Mouse (Mus musculus): ENCODE measurements around the gene Cnksr3. TPM values are rescaled to one million over a fixed set of nuclear protein-coding genes. Genes with fewer than 3 reads are reported as not detected.

The Cnksr3 gene
- total RNA-seq, 2 experiments from 2014 or later, result not detected

GRCm38 (mm10) chr10:7158285-7159060, 53.6 kb downstream of the Cnksr3 start:
- ATAC-seq (replicated peaks; ENCODE audit: low FRiP score, poor library complexity, severe bottlenecking), result no peak

- ATAC-seq (replicated peaks; ENCODE audit: low FRiP score, poor library complexity, severe bottlenecking), result no peak
These were observed 57.2 kb downstream of the Cnksr3 start for GRCm38 (mm10) chr10:7154877-7155276.

GRCm38 (mm10) chr10:7152926-7153325, 59.1 kb downstream of the Cnksr3 start:
- ATAC-seq (replicated peaks; ENCODE audit: low FRiP score, poor library complexity, severe bottlenecking), result no peak

- no peak for ATAC-seq (replicated peaks; ENCODE audit: low FRiP score, poor library complexity, severe bottlenecking)
These were observed 62.1 kb downstream of the Cnksr3 start for GRCm38 (mm10) chr10:7149671-7150595.

GRCm38 (mm10) chr10:7145614-7146013, 66.4 kb downstream of the Cnksr3 start:
- no peak for ATAC-seq (replicated peaks; ENCODE audit: low FRiP score, poor library complexity, severe bottlenecking)

GRCm38 (mm10) chr10:7144081-7144783, 67.8 kb downstream of the Cnksr3 start:
- ATAC-seq (replicated peaks; ENCODE audit: low FRiP score, poor library complexity, severe bottlenecking), result no peak

GRCm38 (mm10) chr10:7142287-7142686, 69.8 kb downstream of the Cnksr3 start:
- no peak for ATAC-seq (replicated peaks; ENCODE audit: low FRiP score, poor library complexity, severe bottlenecking)

GRCm38 (mm10) chr10:7140282-7140681, 71.8 kb downstream of the Cnksr3 start:
- ATAC-seq (replicated peaks; ENCODE audit: low FRiP score, poor library complexity, severe bottlenecking), result no peak

GRCm38 (mm10) chr10:7138049-7138448, 74.0 kb downstream of the Cnksr3 start:
- no peak for ATAC-seq (replicated peaks; ENCODE audit: low FRiP score, poor library complexity, severe bottlenecking)

GRCm38 (mm10) chr10:7135751-7136150, 76.3 kb downstream of the Cnksr3 start:
- no peak for ATAC-seq (replicated peaks; ENCODE audit: low FRiP score, poor library complexity, severe bottlenecking)

GRCm38 (mm10) chr10:7133005-7133404, 79.0 kb downstream of the Cnksr3 start:
- no peak for ATAC-seq (replicated peaks; ENCODE audit: low FRiP score, poor library complexity, severe bottlenecking)

- no peak for ATAC-seq (replicated peaks; ENCODE audit: low FRiP score, poor library complexity, severe bottlenecking)
These were observed 80.6 kb downstream of the Cnksr3 start for GRCm38 (mm10) chr10:7131441-7131840.

- ATAC-seq (replicated peaks; ENCODE audit: low FRiP score, poor library complexity, severe bottlenecking), result no peak
These were observed 84.2 kb downstream of the Cnksr3 start for GRCm38 (mm10) chr10:7127828-7128227.

- ATAC-seq (replicated peaks; ENCODE audit: low FRiP score, poor library complexity, severe bottlenecking), result no peak
These were observed 85.2 kb downstream of the Cnksr3 start for GRCm38 (mm10) chr10:7126882-7127281.

- ATAC-seq (replicated peaks; ENCODE audit: low FRiP score, poor library complexity, severe bottlenecking), result no peak
These were observed 85.8 kb downstream of the Cnksr3 start for GRCm38 (mm10) chr10:7126287-7126686.

- no peak for ATAC-seq (replicated peaks; ENCODE audit: low FRiP score, poor library complexity, severe bottlenecking)
These were observed 87.0 kb downstream of the Cnksr3 start for GRCm38 (mm10) chr10:7124993-7125392.

GRCm38 (mm10) chr10:7122294-7122693, 89.7 kb downstream of the Cnksr3 start:
- no peak for ATAC-seq (replicated peaks; ENCODE audit: low FRiP score, poor library complexity, severe bottlenecking)

GRCm38 (mm10) chr10:7120206-7120605, 91.8 kb downstream of the Cnksr3 start:
- ATAC-seq (replicated peaks; ENCODE audit: low FRiP score, poor library complexity, severe bottlenecking), result no peak

- no peak for ATAC-seq (replicated peaks; ENCODE audit: low FRiP score, poor library complexity, severe bottlenecking)
These were observed 93.6 kb downstream of the Cnksr3 start for GRCm38 (mm10) chr10:7118258-7119077.
